Mouse (Mus musculus) MEL (cell line): Measurements from ENCODE around the gene Pik3r1. TPM values are rescaled to one million over a fixed set of nuclear protein-coding genes. Genes with fewer than 3 reads are reported as not detected.
A peak's percentile ranks its signal among the peaks of the same experiment; 100 is the strongest.

ENCODE experiments used
- DNase-seq: peaks from one replicate; pipeline ENCODE4 v3.0.0; 2011; ENCODE audit warnings: low read depth, low spot score
- H3K27ac ChIP-seq: 2 replicates; pipeline ENCODE4 v1.5.1; 2012; ENCODE audit warnings: low read depth, mild to moderate bottlenecking, control low read depth, low read length, moderate library complexity; ENCODE audit not compliant: control insufficient read depth
- H3K27me3 ChIP-seq, 2 experiments: fragments of 150-350 bp in 1 of 2; sonication (generic) in 1 of 2; 2 replicates each; pipeline ENCODE4 v1.6.1; 2012; ENCODE audit warnings: low read length in 2 of 2, mild to moderate bottlenecking in 2 of 2, improper control_type of control experiment in 1 of 2, moderate library complexity in 1 of 2; ENCODE audit not compliant: insufficient read depth in 2 of 2, control insufficient read depth in 1 of 2
- H3K36me3 ChIP-seq, 2 experiments: 2 replicates each; pipeline ENCODE4 v1.6.1; 2012 to 2014; ENCODE audit warnings: low read length in 2 of 2, improper control_type of control experiment in 1 of 2, inconsistent platforms in 1 of 2, mild to moderate bottlenecking in 1 of 2; ENCODE audit not compliant: insufficient read depth in 2 of 2, control insufficient read depth in 1 of 2
- H3K4me1 ChIP-seq, 2 experiments: fragments of 150-350 bp in 1 of 2; sonication (generic) in 1 of 2; 2 replicates each; pipeline ENCODE4 v1.6.1; 2012; ENCODE audit warnings: low read length in 2 of 2, improper control_type of control experiment in 1 of 2, mild to moderate bottlenecking in 1 of 2; ENCODE audit not compliant: insufficient read depth in 2 of 2, control insufficient read depth in 1 of 2
- H3K4me3 ChIP-seq, 2 experiments: fragments of 150-350 bp in 1 of 2; sonication (generic) in 1 of 2; 2 replicates each; pipeline ENCODE4 v1.5.1; 2012; ENCODE audit warnings: low read depth in 2 of 2, low read length in 2 of 2, mild to moderate bottlenecking in 2 of 2, moderate library complexity in 2 of 2, control low read depth in 1 of 2, improper control_type of control experiment in 1 of 2; ENCODE audit not compliant: control insufficient read depth in 1 of 2, insufficient read depth in 1 of 2
- H3K79me2 ChIP-seq: 2 replicates; pipeline ENCODE4 v1.6.1; 2012; ENCODE audit warnings: mild to moderate bottlenecking, low read length, moderate library complexity; ENCODE audit not compliant: control insufficient read depth, poor library complexity, insufficient read depth
- H3K9ac ChIP-seq: 2 replicates; pipeline ENCODE4 v1.6.1; 2012; ENCODE audit warnings: low read depth, mild to moderate bottlenecking, control low read depth, low read length, moderate library complexity; ENCODE audit not compliant: control insufficient read depth, poor library complexity, severe bottlenecking
- H3K9me3 ChIP-seq: fragments of 150-350 bp; sonication (generic); replicated peaks from 2 replicates; pipeline ENCODE4 v1.6.1; 2012; ENCODE audit warnings: mild to moderate bottlenecking, low read length, improper control_type of control experiment, moderate library complexity; ENCODE audit not compliant: insufficient read depth
- CHD1 ChIP-seq: IDR thresholded peaks from 2 replicates; pipeline ENCODE4 v1.6.1; 2012; ENCODE audit warnings: low read depth, mild to moderate bottlenecking, inconsistent platforms, low read length, improper control_type of control experiment
- CTCF ChIP-seq, 3 experiments: IDR thresholded peaks in 2 of 3; conservative IDR thresholded peaks in 1 of 3; 2 replicates each; pipeline ENCODE4 v1.5.1; 2011 to 2012; ENCODE audit warnings: low read length in 3 of 3, low read depth in 2 of 3, mild to moderate bottlenecking in 2 of 3, improper control_type of control experiment in 1 of 3, inconsistent platforms in 1 of 3, mixed read lengths in 1 of 3, moderate library complexity in 1 of 3; ENCODE audit not compliant: control insufficient read depth in 1 of 3, insufficient read depth in 1 of 3, poor library complexity in 1 of 3, severe bottlenecking in 1 of 3
- E2F4 ChIP-seq: IDR thresholded peaks from 2 replicates; pipeline ENCODE4 v1.6.1; 2011; ENCODE audit warnings: low read depth, low read length, improper control_type of control experiment, borderline replicate concordance
- ELF1 ChIP-seq: IDR thresholded peaks from 2 replicates; pipeline ENCODE4 v1.6.1; 2014; ENCODE audit warnings: low read depth, mild to moderate bottlenecking, inconsistent platforms, low read length, improper control_type of control experiment, moderate library complexity
- EP300 ChIP-seq, 2 experiments: IDR thresholded peaks; 2 replicates each; pipeline ENCODE4 v1.6.1; 2011; ENCODE audit warnings: improper control_type of control experiment in 2 of 2, low read length in 2 of 2, low read depth in 1 of 2, mild to moderate bottlenecking in 1 of 2
- ETS1 ChIP-seq: IDR thresholded peaks from 2 replicates; pipeline ENCODE4 v1.6.1; 2012; ENCODE audit warnings: low read depth, mild to moderate bottlenecking, inconsistent platforms, low read length, improper control_type of control experiment, moderate library complexity
- HCFC1 ChIP-seq: IDR thresholded peaks from 2 replicates; pipeline ENCODE4 v1.6.1; 2012; ENCODE audit warnings: low read depth, mild to moderate bottlenecking, inconsistent platforms, low read length, improper control_type of control experiment, moderate library complexity
- KAT2A ChIP-seq: conservative IDR thresholded peaks from 2 replicates; pipeline ENCODE4 v1.6.1; 2012; ENCODE audit warnings: low read depth, low read length, improper control_type of control experiment, inconsistent platforms
- MAX ChIP-seq: IDR thresholded peaks from 2 replicates; pipeline ENCODE4 v1.6.1; 2011; ENCODE audit warnings: low read length, improper control_type of control experiment
- MAZ ChIP-seq: IDR thresholded peaks from 2 replicates; pipeline ENCODE4 v1.6.1; 2012; ENCODE audit warnings: low read depth, mild to moderate bottlenecking, inconsistent platforms, low read length, improper control_type of control experiment
- MXI1 ChIP-seq: IDR thresholded peaks from 2 replicates; pipeline ENCODE4 v1.6.1; 2011; ENCODE audit warnings: mild to moderate bottlenecking, low read depth, low read length, improper control_type of control experiment
- MYC ChIP-seq: IDR thresholded peaks from 2 replicates; pipeline ENCODE4 v1.6.1; 2011; ENCODE audit warnings: low read depth, mild to moderate bottlenecking, low read length, improper control_type of control experiment, moderate library complexity
- NELFE ChIP-seq: IDR thresholded peaks from 2 replicates; pipeline ENCODE4 v1.6.1; 2011; ENCODE audit warnings: low read depth, low read length, improper control_type of control experiment
- POLR2A ChIP-seq, 2 experiments: IDR thresholded peaks; 2 replicates each; pipeline ENCODE4 v1.6.1; 2011 to 2012; ENCODE audit warnings: low read length in 2 of 2, mild to moderate bottlenecking in 2 of 2, control low read depth in 1 of 2, improper control_type of control experiment in 1 of 2, low read depth in 1 of 2, moderate library complexity in 1 of 2; ENCODE audit not compliant: control insufficient read depth in 1 of 2, insufficient read depth in 1 of 2, poor library complexity in 1 of 2
- RAD21 ChIP-seq: IDR thresholded peaks from 2 replicates; pipeline ENCODE4 v1.6.1; 2011; ENCODE audit warnings: mild to moderate bottlenecking, low read depth, low read length, improper control_type of control experiment
- SIN3A ChIP-seq: IDR thresholded peaks from 2 replicates; pipeline ENCODE4 v1.6.1; 2012; ENCODE audit warnings: low read length, improper control_type of control experiment, inconsistent platforms
- SMC3 ChIP-seq: IDR thresholded peaks from 2 replicates; pipeline ENCODE4 v1.6.1; 2011; ENCODE audit warnings: low read depth, low read length, improper control_type of control experiment
- TAL1 ChIP-seq: IDR thresholded peaks from 2 replicates; pipeline ENCODE4 v1.6.1; 2012; ENCODE audit warnings: mild to moderate bottlenecking, inconsistent platforms, low read length, moderate library complexity, mixed read lengths
- TBP ChIP-seq: IDR thresholded peaks from 2 replicates; pipeline ENCODE4 v1.8.0; 2011; ENCODE audit warnings: low read depth, low read length, improper control_type of control experiment
- TCF12 ChIP-seq: IDR thresholded peaks from 2 replicates; pipeline ENCODE4 v1.6.1; 2014; ENCODE audit warnings: low read depth, mild to moderate bottlenecking, inconsistent platforms, low read length, improper control_type of control experiment, moderate library complexity
- USF1 ChIP-seq: IDR thresholded peaks from 2 replicates; pipeline ENCODE4 v1.6.1; 2014; ENCODE audit warnings: low read depth, mild to moderate bottlenecking, inconsistent platforms, low read length, improper control_type of control experiment, moderate library complexity
- ZC3H11A ChIP-seq: IDR thresholded peaks from 2 replicates; pipeline ENCODE4 v1.6.1; 2012; ENCODE audit warnings: low read depth, mild to moderate bottlenecking, inconsistent platforms, low read length, improper control_type of control experiment
- ZKSCAN1 ChIP-seq: IDR thresholded peaks from 2 replicates; pipeline ENCODE4 v1.6.1; 2012; ENCODE audit warnings: low read depth, mild to moderate bottlenecking, inconsistent platforms, low read length, improper control_type of control experiment, moderate library complexity
- polyA plus RNA-seq, 2 experiments: library from polyadenylated mRNA; stranded (reverse) in 1 of 2; unstranded in 1 of 2; fragments of >175 nt in 1 of 2; fragments of >200 nt in 1 of 2; gene quantifications; 2 replicates each; pipeline versions ENCODE4 v1.2.1 to v1.2.4; 2012; ENCODE audit warnings: low replicate concordance in 2 of 2, low read depth in 1 of 2; ENCODE audit not compliant: insufficient read length in 2 of 2, insufficient read depth in 1 of 2, missing spikeins in 1 of 2
- total RNA-seq: library from RNA; depleted of rRNA; stranded (reverse); fragments of 300-350 nt; gene quantifications from 2 replicates; pipeline ENCODE4 v1.2.3, GENCODE M21; 2012

Gene Pik3r1
- total and polyA plus RNA-seq, 3 experiments = 23.8 to 116 (median 41.4) TPM

GRCm38 (mm10) chr13:101768630-101768991 is 594 bp upstream of the Pik3r1 start:
- H3K4me1 ChIP-seq = peaks cover 15 to 21% of the 10 kb centered on the region in 2 experiments
- TF ChIP-seq EP300 (IDR thresholded peaks at IDR 0.05; ENCODE audit: low read depth in 1 of 2, low read length in 2 of 2) = 0 out of 4 replicates have a peak, but pooled peaks of 1 of the 2 experiments have one; percentile 4
- peak in 1 of 2 experiments; percentile 19; a peak in 1 of 4 replicates for TF ChIP-seq POLR2A (IDR thresholded peaks at IDR 0.05; ENCODE audit: control insufficient read depth in 1 of 2, insufficient read depth in 1 of 2, low read depth in 1 of 2, low read length in 2 of 2, poor library complexity in 1 of 2)
- 0 out of 2 replicates have a peak, but pooled peaks have one; percentile 0 for TF ChIP-seq ZKSCAN1
- TF ChIP-seq SIN3A = no peak; the same call in 1 of the 2 replicates
- no peak for TF ChIP-seq TCF12
- no peak for TF ChIP-seq E2F4
- peak; percentile 14; the same call in 1 of the 2 replicates for TF ChIP-seq NELFE
- peak; percentile 26; the same call in 1 of the 2 replicates for TF ChIP-seq HCFC1
- TF ChIP-seq, all 39 proteins: peak for 5
- peak overlapping the region; percentile 40 for H3K27ac ChIP-seq

GRCm38 (mm10) chr13:101767013-101767808 is 806 bp downstream of the Pik3r1 start:
- H3K79me2 ChIP-seq = peaks cover 53% of the 10 kb centered on the region
- H3K9me3 ChIP-seq = no peaks in the 10 kb centered on the region
- H3K4me1 ChIP-seq = peaks cover 17 to 33% of the 10 kb centered on the region in 2 experiments
- peak overlapping the region; percentile 84 to 97 for H3K4me3 ChIP-seq
- peaks cover 1 to 49% of the 10 kb centered on the region in 2 experiments; a peak in 3 of 4 replicates for H3K36me3 ChIP-seq
- H3K9ac ChIP-seq = peak overlapping the region; percentile 95
- peak overlapping the region; percentile 85 for H3K27ac ChIP-seq
- peak; percentile 80 for TF ChIP-seq MAZ
- peak; percentile 52; the same call in 1 of the 2 replicates for TF ChIP-seq MAX
- no peak for TF ChIP-seq E2F4
- peak in 1 of 2 experiments; percentile 6; a peak in 1 of 4 replicates for TF ChIP-seq EP300 (IDR thresholded peaks at IDR 0.05; ENCODE audit: low read depth in 1 of 2, low read length in 2 of 2)
- no peak for TF ChIP-seq TAL1
- no peak for TF ChIP-seq RAD21
- no peak for TF ChIP-seq KAT2A
- peak; percentile 35; the same call in 1 of the 2 replicates for TF ChIP-seq NELFE
- TF ChIP-seq POLR2A (IDR thresholded peaks at IDR 0.05; ENCODE audit: control insufficient read depth in 1 of 2, insufficient read depth in 1 of 2, low read depth in 1 of 2, low read length in 2 of 2, poor library complexity in 1 of 2) = peak in 1 of 2 experiments; percentile 49; a peak in 3 of 4 replicates
- TF ChIP-seq USF1 = no peak; the same call in 1 of the 2 replicates
- TF ChIP-seq ETS1 = no peak
- TF ChIP-seq MYC = 0 out of 2 replicates have a peak, but pooled peaks have one; percentile 29
- no peak for TF ChIP-seq SMC3
- 0 out of 2 replicates have a peak, but pooled peaks have one; percentile 17 for TF ChIP-seq TCF12
- peak; percentile 67 for TF ChIP-seq ELF1
- TF ChIP-seq CTCF (IDR thresholded peaks at IDR 0.05 in 2 of 3, conservative IDR thresholded peaks at IDR 0.05 in 1 of 3; ENCODE audit: control insufficient read depth in 1 of 3, insufficient read depth in 1 of 3, low read depth in 2 of 3, low read length in 3 of 3, poor library complexity in 1 of 3, severe bottlenecking in 1 of 3) = no peak
- peak; percentile 86 for TF ChIP-seq MXI1
- TF ChIP-seq ZC3H11A = no peak
- TF ChIP-seq CHD1 = peak; percentile 51; the same call in 1 of the 2 replicates
- no peak for TF ChIP-seq TBP
- peak; percentile 68 for DNase-seq
- H3K27me3 ChIP-seq = no peaks in the 10 kb centered on the region

More at GRCm38 (mm10) chr13:101768630-101768991, 594 bp upstream of the Pik3r1 start:
- no peaks in the 10 kb centered on the region for H3K9me3 ChIP-seq
- peaks cover 1 to 40% of the 10 kb centered on the region in 2 experiments; a peak in 3 of 4 replicates for H3K36me3 ChIP-seq
- H3K79me2 ChIP-seq = peaks cover 42% of the 10 kb centered on the region
- peak overlapping the region; percentile 67 for H3K9ac ChIP-seq
- DNase-seq = peak; percentile 78
- H3K27me3 ChIP-seq = no peaks in the 10 kb centered on the region
- H3K4me3 ChIP-seq = peak overlapping the region; percentile 56 to 82
